Mouse (Mus musculus): Measurements from ENCODE around the gene Swap70. TPM values are rescaled to one million over a fixed set of nuclear protein-coding genes. Genes with fewer than 3 reads are reported as not detected.
A peak's percentile ranks its signal among the peaks of the same experiment; 100 is the strongest.

Gene Swap70
- total and polyA plus RNA-seq, 3 experiments, result 7.7 to 12.7 (median 12.1) TPM

- H3K9ac ChIP-seq (ENCODE audit: low read depth, low read length), result no peak overlapping the region
- no peak for TF ChIP-seq CTCF (IDR thresholded peaks at IDR 0.05)
- no peak for TF ChIP-seq EP300 (IDR thresholded peaks at IDR 0.05; ENCODE audit: insufficient read depth, low read depth, low read length)
- TF ChIP-seq POLR2A (IDR thresholded peaks at IDR 0.05; ENCODE audit: insufficient read depth, low read depth, low read length), result no peak
- H3K4me1 ChIP-seq (ENCODE audit: control insufficient read depth, insufficient read depth, low read length), result peaks cover 4% of the 10 kb centered on the region
- H3K36me3 ChIP-seq (ENCODE audit: control insufficient read depth, insufficient read depth, low read length), result peaks cover 17% of the 10 kb centered on the region
- 50% methylated on average over 5 of the region's 5 CpGs for WGBS
- no peak overlapping the region for H3K4me3 ChIP-seq
- H3K27ac ChIP-seq, result peak overlapping the region; percentile 66
- H3K79me2 ChIP-seq (replicated peaks; ENCODE audit: control insufficient read depth, insufficient read depth, low read length), result no peaks in the 10 kb centered on the region
- H3K27me3 ChIP-seq (ENCODE audit: control insufficient read depth, insufficient read depth, low read length), result no peaks in the 10 kb centered on the region
- peak in 1 of 2 experiments; percentile 18 for DNase-seq
- intact Hi-C loops (cut with DNase I), result no loop called here
Measured at GRCm38 (mm10) chr7:110325381-110326110, 104.0 kb downstream of the Swap70 start.

Other genes with a start within 250 kb of the Swap70 start
- gene Tmem41b, start 234.8 kb upstream of the Swap70 start, total RNA-seq (2021), result 10 to 100 TPM; 51.1 to 55.6 TPM
- gene Tmem41b, start 234.8 kb upstream of the Swap70 start, polyA plus RNA-seq (2012; rRNA removed), result 22.2 and 40.3 TPM in 2 replicates
- gene Ipo7, start 203.4 kb upstream of the Swap70 start, total RNA-seq (2021), result 10 to 100 TPM; 85.0 to 99.4 TPM
- gene Ipo7, start 203.4 kb upstream of the Swap70 start, polyA plus RNA-seq (2012; rRNA removed), result 19.7 and 41.8 TPM in 2 replicates
- 10 to 100 TPM in 1 of 2 experiments, 1 to 10 TPM in 1; 8.6 to 10.5 TPM for gene Zfp143, start 160.5 kb upstream of the Swap70 start, total RNA-seq (2021)
- gene Zfp143, start 160.5 kb upstream of the Swap70 start, polyA plus RNA-seq (2012; rRNA removed), result 8.4 and 10.5 TPM in 2 replicates
- 1 to 10 TPM; 8.3 to 8.6 TPM for gene Wee1, start 99.7 kb upstream of the Swap70 start, total RNA-seq (2021)
- gene Wee1, start 99.7 kb upstream of the Swap70 start, polyA plus RNA-seq (2012; rRNA removed), result 2.7 and 4.5 TPM in 2 replicates

All from heart, adult 2 months (tissue).